Mouse (Mus musculus) testis, postnatal 14 days (tissue): ENCODE results near the gene OR5BS1P.
A peak's percentile ranks its signal among the peaks of the same experiment; 100 is the strongest.
"Not testable (repeated sequence)": the region's sequence is repeated elsewhere in the genome, so short reads cannot be mapped to it uniquely, and the experiment has no call there.

ENCODE experiments used
- DNase-seq: peaks from one replicate; pipeline ENCODE4 v3.0.0; 2021; ENCODE audit warnings: low spot score

OR5BS1P gene

DNA sequence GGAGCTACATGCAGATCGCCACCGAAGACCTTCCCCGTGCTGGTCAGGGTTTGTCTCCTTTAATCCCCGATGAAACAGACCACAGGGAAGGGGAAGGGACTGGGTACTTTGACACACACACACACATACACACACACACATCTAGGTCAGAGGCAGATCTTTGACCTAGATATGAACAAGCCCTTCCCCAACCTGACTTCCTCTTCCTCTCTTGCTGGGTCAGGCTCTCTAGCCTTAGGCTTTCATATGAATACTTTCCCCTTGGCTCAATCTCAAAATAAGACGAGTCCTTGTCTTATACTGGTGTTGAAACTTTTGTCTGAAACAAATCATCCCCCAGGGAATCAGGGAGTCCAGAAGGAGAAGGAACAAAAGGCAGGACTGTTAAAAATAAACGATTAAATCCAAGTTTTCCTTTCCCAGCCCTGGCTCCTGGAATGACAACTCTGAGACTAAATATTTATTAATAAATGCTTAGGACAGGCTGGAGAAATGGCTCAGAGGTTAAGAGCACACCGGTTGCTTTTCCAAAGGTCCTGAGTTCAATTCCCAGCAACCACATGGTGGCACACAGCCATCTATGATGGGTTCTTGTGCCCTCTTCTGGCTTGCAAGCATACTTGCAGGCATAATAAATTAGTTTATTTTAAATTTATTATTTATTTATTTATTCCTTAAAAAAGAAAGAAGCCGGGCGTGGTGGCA lies 36.7 kb downstream of the OR5BS1P start:
- DNase-seq = no peak

DNA sequence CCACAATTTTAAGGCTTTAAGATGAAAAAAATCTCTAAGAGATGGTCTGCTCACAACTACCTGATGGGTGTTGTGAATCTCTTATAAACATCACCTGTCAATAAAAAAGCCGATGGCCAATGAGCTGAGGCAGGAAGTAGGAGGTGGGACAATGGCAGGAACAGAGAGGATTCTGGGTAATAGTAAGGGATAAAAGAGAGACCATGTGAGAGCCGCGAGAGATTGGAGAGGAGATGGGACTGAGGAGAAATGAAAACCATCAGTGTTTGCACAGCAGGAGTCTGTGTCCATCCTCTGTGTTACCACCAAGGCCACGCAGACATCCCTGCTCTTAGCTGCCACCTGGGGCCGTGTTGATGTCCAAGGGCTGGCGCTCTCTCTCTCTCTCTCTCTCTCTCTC lies 37.6 kb downstream of the OR5BS1P start:
- DNase-seq = no peak

DNA sequence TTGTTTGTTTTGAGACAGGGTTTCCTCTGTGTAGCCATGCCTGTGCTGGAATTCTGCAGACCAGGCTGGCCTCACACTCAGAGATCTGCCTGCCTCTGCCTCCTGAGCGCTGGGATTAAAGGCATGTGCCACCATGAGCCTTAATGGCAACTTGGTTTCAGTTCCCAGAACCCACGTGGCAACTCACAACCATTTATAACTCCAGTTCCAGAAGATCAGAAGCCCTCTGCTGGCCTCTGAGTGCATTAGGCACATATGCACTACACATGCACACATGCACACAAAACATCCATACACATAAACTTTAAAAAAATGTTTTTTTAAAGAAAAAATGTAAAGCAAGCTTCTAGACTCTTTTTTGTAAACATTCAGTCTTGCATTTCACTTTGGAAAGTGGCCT lies 39.7 kb downstream of the OR5BS1P start:
- no peak for DNase-seq

DNA sequence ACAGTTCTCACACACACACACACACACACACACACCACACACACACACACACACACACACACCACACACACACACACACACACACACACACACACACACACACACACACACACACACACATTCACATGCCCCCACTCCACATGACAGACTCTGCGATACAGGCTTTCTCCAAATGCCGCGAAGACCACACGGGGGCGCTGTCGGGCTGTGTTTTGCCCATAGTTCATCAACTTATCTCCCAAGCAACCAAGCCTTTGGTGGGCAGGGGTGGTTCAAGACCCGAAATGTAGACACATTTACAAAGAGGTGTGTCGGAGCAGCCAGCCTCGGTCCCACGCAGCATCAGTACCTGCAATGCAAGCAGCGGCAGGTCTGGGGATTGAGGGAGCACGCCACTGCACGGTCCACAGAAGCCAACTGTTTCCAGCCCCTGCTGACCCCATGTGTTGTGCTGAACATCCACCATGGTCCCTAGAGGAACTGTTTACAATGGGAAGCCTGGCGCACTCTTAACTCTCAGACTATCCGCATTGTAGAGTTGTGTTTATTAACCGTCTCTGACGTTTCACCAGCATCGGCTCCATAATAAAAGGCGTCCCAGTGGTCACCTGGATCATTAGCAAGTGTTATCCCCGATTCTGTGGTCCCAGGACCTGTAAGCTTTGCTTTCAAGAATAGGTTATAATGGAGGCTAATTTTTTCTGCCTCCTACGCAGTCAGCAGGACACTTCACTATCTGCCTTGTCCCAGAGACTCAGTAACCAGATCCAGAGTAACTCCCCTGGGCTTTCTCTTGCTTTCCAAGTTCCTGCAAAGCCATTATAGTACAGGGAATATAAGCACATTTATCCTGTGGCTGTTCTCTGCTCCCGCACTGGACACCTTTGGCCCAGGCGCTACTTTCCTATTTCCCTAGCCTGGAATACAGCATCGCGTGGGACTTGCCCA lies 41.0 kb downstream of the OR5BS1P start:
- DNase-seq = peak; percentile 64

DNA sequence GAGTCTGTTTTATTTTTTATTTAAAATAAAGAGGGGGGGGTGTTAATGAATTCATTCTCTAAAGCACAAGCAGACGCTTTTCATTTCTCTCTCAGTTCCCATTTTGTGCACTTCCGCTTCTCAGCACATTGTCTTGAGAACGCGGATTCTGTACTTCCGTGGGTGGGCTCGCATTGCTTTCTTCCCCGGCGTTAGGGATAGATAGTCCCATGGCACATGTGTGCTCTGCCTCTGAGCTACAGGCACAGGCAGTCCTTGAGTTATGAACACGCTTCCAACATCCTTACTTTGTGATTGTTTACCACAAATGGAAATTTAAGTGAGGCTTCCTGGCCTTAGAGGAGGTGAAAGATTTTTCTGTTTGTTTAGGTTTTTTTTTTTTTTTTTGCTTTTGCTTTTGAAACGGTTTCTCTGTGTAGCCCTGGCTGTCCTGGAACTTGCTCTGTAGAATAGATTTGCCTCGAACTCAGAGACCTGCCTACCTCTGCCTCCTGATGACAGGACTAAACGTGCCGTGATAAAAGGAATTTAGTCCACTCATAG lies 41.8 kb downstream of the OR5BS1P start:
- DNase-seq = no peak

DNA sequence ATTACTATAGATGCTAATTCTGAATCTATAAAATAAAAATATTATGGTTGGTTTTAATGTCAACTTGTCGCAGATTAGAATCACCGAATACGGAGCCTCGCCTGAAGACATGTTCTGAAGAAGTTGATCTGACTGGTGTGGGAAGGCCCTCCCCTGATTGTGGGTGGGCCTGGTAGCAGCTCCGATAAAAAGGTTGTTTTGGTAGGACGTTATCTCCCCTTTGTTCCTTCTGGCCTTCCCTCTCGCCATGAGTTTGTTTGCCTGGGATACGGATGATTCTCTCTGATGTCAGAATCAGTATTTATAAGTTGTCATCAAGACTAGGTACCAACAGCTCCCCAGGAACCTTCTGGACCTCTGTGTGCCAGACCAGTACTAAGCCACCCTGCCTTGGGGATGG lies 42.5 kb downstream of the OR5BS1P start:
- DNase-seq = no peak

DNA sequence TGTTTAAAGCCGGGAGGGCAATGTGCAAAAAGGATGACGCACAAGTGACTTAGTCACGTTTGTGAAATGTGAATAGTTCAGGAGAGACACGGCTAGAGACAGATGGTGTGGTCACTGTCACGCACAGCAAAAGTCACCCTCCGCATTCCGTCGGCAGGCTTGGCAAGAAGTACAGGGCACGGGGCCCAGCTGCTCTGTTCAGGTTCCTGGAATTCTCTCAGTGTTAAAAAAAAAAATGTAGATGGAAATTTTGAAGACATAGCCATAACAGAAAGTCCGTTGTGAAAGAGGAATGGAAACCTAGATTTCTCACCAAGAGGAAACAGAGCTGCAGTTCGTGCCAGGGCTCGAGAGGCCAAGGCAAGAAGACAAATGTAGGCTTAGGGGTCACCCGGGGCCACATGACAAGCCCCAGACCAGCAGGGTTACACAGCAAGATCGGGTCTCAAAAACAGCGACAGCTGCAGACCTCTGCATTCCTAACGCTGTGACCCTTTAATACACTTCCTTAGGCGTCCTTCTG lies 43.2 kb downstream of the OR5BS1P start:
- no peak for DNase-seq

DNA sequence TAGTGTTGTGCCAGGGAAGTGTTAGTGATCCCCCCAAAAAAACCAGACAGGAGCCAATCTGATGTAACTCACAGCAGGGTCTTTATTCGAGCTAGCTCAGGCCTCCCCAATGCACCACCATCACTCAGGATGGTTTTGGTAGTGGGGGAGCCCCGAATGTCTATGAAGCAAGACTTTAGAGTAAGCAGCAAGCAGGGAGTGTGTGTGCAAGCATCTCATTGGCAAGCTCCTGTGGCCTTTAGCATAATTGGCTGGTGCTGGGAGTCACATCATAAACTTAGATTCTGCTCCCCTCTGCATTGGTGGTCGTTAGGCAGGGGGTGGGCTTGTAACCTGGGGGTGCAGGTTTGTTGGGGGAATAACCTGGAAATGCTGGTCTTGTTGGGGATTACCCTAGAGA lies 44.0 kb downstream of the OR5BS1P start:
- DNase-seq = not testable (repeated sequence)

DNA sequence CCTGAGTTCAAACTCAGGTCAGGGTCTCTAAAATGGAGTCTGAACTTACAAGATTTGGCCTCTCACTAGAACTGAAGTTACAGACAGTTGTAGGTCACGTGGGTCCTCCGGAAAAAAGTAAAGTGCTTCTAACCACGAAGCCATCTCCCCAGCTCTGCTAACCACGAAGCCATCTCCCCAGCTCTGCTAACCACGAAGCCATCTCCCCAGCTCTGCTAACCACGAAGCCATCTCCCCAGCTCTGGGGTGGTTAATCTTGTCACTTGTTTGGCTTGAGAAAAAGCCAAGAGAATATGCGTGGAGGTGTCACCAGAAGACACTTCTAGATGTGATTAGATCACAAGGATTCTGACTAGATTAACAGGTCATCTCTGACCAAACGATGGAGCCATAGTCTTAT lies 44.5 kb downstream of the OR5BS1P start:
- no peak for DNase-seq

DNA sequence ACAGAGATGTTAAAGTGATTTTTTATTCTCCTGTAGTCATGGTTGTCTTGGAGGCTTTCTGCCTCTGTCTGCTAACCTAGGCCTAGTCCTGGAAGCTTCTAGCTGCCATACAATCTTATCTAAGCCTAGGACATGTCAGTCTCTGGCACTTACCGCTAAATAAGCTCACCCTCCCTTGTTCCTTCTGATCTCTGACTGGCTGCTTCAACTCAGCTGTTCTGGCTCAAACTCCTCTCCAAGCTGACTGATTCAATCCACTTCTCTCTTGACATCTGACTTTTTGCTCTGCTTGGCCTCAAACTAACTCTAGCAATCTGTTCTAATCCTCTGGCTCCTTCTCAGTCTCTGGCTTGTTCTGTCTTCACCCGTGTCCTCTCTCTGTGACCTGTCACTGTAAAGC lies 45.1 kb downstream of the OR5BS1P start:
- DNase-seq = not testable (repeated sequence)

DNA sequence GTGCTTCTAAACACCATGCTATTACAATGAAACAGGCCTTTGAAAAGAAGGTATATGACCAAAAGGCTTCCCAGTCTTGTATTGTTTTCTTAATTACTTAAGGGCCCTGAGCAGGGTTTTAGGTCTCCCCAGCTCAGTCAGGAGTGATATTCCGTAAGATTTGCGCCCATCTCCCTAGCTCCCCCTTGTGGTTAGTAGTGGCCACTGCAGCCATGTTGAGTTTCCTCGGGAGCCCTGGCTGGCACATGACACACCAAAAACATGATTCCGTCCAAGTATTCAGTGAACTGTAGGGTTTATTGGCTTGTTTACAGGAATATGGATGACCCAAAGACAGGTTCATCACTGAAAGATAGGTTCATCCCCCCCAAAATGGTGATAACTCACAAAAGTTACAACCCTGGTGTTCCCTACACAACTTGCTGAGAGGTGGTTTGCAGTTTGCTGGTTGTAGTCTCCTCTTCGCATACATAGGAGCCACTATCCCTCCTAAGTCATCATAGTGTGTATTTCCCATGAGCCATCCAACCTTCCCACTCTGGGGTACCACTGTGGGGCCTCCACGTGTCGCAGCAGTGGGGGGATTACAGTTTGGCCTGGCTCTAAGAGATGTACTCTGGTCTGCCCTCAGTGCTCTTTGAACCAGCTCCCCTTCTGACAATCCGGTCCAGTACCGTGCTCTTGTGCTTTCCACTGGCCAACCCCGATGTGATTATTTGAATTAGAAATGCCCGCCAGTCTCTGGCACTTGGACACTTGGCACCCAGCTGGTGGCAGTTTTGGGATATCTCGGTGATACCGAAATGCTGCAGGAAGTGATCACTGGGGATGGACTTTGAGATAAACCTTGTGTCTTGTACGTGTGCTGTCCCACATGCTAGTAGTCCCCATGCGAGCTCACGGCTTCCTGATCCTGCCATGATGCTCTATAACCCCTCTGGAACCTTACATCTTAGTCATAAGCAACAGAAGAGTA lies 48.0 kb downstream of the OR5BS1P start:
- DNase-seq = no peak

DNA sequence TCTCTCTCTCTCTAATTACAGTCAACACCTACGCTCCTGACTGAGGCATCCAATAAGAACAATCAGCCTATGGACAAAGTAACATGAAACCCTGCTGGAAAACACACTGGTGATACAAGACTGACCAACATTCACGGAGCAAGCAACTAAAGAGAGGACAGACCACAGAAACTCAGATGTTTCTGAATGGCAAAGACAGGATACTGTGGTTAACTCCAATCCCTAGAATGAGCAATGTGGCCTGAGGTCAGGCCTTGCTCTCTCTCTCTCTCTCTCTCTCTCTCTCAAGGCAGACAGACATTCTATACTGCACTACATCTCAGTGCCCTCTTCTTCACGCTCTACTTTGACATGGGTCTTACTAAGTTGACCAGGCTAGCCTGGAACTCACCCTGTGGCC lies 51.5 kb downstream of the OR5BS1P start:
- DNase-seq = no peak

DNA sequence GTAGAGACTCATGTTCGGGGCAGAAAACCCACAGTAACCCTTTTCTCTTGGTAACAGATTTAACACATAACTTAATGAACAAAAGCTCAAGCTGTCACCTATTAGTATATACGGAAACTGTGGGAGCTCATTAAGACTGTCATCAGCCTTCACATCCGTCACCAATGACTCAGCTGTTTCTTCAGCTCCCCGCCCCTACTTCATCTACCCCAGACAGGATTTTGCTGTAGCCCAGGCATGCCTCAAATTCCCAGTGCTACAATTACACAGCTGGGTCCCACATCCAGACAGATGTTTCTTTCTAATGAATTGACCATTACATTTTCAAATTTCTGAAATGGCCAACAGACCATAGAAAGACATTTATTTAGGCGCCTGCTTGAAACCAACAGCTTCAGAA lies 56.4 kb downstream of the OR5BS1P start:
- no peak for DNase-seq

DNA sequence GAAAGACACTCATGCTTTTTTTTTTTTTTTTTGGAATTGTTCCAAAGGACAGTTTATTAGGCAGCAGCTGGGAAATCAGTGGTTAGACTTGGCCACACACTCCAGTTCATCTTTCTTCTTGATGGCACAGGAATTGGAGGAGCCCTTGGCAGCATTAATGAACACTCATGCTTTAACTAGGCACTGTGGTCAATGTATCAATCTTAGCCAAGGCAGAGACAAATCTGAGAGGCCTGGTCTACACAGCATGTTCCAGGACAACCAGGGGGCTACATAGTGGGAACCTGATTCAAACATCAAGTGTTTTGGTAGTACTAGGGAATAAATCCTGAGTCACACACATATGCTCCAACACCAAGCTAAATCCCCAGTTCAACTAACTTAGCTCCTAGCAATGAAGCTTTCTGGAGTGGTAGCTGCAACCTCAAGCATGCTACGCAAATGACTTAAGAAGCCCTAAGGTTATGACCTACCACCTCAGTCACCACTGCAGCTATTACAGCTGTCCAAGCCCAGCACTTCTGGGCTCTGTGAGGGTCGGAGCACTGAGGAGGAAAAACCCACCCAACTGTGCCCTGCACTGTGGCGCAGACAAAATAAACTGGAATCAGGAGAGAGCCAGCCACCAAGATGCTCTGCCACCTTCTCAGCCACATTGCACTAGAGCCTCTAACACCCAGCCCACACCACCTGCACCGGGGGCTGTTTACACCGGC lies 57.5 kb downstream of the OR5BS1P start:
- no peak for DNase-seq

DNA sequence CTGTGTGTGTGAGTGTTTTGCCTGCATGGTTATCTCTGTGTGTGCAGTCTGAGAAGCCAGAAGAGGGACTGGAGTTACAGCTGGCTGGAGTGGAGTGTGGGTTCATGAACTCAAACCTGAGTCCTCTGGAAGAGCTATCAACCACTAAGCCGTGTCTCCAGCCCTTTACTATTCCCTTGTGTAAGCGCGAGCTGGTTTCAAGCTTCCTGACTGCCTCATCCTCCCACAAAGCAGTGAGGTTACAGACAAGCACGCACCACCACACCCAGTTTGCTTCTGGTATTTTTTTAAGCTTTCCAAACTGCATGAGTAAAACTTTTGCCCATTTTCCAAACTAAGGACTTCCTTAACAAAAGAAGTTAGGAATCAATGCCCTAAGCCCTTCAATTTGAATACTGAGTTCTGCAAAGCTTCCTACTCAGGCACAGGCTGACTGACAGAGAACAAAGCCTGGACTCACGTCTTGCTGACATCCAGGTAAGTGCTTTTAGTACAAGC lies 58.4 kb downstream of the OR5BS1P start:
- no peak for DNase-seq
